12 mouse cellular contexts compared by ENCODE assay signal in the genomic region with DNA sequence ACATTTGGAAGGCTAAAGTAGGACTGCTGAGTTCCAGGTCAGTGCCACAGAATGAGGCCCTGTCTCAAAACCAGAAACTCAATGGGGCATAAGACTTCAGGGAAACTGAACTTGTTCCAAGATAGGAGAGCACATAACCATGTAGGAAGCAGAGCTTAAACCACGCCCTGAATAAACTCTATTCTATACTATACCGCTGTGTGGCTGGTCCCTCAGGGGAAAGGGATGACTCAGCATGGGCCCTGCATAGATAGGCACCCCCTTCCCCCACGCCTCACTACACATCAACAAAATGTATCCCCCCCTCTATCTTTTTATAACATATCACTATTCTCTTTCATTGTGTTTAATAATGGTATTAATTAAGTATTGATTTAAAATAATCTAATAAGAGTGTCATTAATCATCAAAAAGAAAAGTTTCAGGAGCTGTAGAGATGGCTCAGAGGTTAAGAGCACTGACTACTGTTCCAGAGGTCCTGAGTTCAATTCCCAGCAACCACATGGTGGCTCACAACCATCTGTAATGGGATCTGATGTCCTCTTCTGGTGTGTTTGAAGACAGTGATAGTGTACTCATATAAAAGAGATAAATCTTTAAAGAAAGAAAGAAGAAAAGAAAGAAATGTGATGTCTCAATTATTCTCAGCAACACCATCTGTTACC. TPM values are rescaled to one million over a fixed set of nuclear protein-coding genes. Genes with fewer than 3 reads are reported as not detected.
DNase-seq lines count a peak whose midpoint lies in the region; ATAC-seq and TF ChIP-seq lines count a peak whose summit lies in the region.
"Had no signal": no experiment of that assay in that cellular context is flagged by ENCODE, and none has a peak within 500 bp of the region (broad histone marks: within the 10 kb centered on the region; RNA-seq: fewer than 3 reads in every experiment).

No protein-coding gene starts in this region.

- no peaks in the 10 kb centered on the region for H3K27me3 ChIP-seq in heart, adult 2 months (ENCODE audit: control insufficient read depth, insufficient read depth, low read length)
- no peaks in the 10 kb centered on the region for H3K27me3 ChIP-seq in hindbrain, embryonic 10.5 days (ENCODE audit: insufficient read depth, poor library complexity, severe bottlenecking)
- H3K27me3 ChIP-seq: limb, embryonic 15.5 days had no signal

- WGBS in heart, adult 2 months, result 60% methylated on average over 3 of the region's 3 CpGs
- 89% methylated on average over 3 of the region's 3 CpGs for WGBS in hindbrain, embryonic 10.5 days

- H3K9ac ChIP-seq in heart, adult 2 months (ENCODE audit: low read depth, low read length), result no peak overlapping the region
- H3K9ac ChIP-seq: limb, embryonic 15.5 days had no signal

- intact Hi-C loops in heart, adult 2 months (cut with DNase I), result no loop called here

- H3K4me1 ChIP-seq in heart, adult 2 months (ENCODE audit: control insufficient read depth, insufficient read depth, low read length), result peaks cover 8% of the 10 kb centered on the region
- H3K4me1 ChIP-seq in hindbrain, embryonic 10.5 days (replicated peaks), result peaks cover 5% of the 10 kb centered on the region

- peak; percentile 73 for ATAC-seq in erythroid progenitor cell, adult 5-6 weeks (replicated peaks; ENCODE audit: low FRiP score, poor library complexity, severe bottlenecking)
- ATAC-seq in megakaryocyte-erythroid progenitor cell, adult 5-6 weeks (replicated peaks; ENCODE audit: low FRiP score, low TSS enrichment, poor library complexity, severe bottlenecking), result peak; percentile 72

- peaks cover 27% of the 10 kb centered on the region for H3K36me3 ChIP-seq in heart, adult 2 months (ENCODE audit: control insufficient read depth, insufficient read depth, low read length)
- H3K36me3 ChIP-seq in hindbrain, embryonic 10.5 days, result peaks cover 13% of the 10 kb centered on the region

- peak; percentile 70 for DNase-seq in heart, adult 11 months
- no peak for DNase-seq in heart, adult 2 months
- peak; percentile 71 for DNase-seq in MEL-GATA-1-ER (ENCODE audit: extremely low read depth, low read depth)
- DNase-seq in hindbrain, embryonic 10.5 days (ENCODE audit: low spot score), result no peak
- no peak for DNase-seq in right cerebral cortex, postnatal 36 days (ENCODE audit: low spot score in 2 of 2)
- DNase-seq in spleen, adult 12 weeks (ENCODE audit: low spot score), result no peak
- DNase-seq: B cell, adult 2 months; cerebellum, postnatal 14 days; layer of hippocampus, postnatal 36 days had no signal

- no peak overlapping the region for H3K27ac ChIP-seq in heart, adult 2 months
- H3K27ac ChIP-seq in hindbrain, embryonic 10.5 days, result no peak overlapping the region
- H3K27ac ChIP-seq: limb, embryonic 15.5 days had no signal

- TF ChIP-seq EP300 in heart, adult 2 months (IDR thresholded peaks at IDR 0.05; ENCODE audit: insufficient read depth, low read depth, low read length), result no peak

- TF ChIP-seq POLR2A in heart, adult 2 months (IDR thresholded peaks at IDR 0.05; ENCODE audit: insufficient read depth, low read depth, low read length), result no peak

- no peaks in the 10 kb centered on the region for H3K9me3 ChIP-seq in hindbrain, embryonic 10.5 days
- H3K9me3 ChIP-seq: limb, embryonic 15.5 days had no signal

- TF ChIP-seq CTCF in heart, adult 2 months (IDR thresholded peaks at IDR 0.05), result no peak

- no peak overlapping the region for H3K4me3 ChIP-seq in heart, adult 2 months
- H3K4me3 ChIP-seq in hindbrain, embryonic 10.5 days, result no peak overlapping the region
- H3K4me3 ChIP-seq: limb, embryonic 15.5 days had no signal

- H3K79me2 ChIP-seq in heart, adult 2 months (replicated peaks; ENCODE audit: control insufficient read depth, insufficient read depth, low read length), result peaks cover 3% of the 10 kb centered on the region; the same call in 1 of the 2 replicates

RNA-seq across cellular contexts. Expression of gene Arih1, which starts 30.9 kb away (rescaled TPM):
- 10 to 100 TPM; 79.2 to 88.7 TPM for total RNA-seq in heart, adult 2 months (2021)
- 15.8 and 36.9 TPM in 2 replicates for polyA plus RNA-seq in heart, adult 2 months (2012; rRNA removed)
- total RNA-seq in erythroid progenitor cell, adult 5-6 weeks (2015; ENCODE audit: low replicate concordance), result 59.1 and 63.7 TPM in 2 replicates
- 88.5 and 98.1 TPM in 2 replicates for total RNA-seq in erythroid progenitor cell, adult 5-6 weeks (2017; ENCODE audit: low replicate concordance)
- total RNA-seq in megakaryocyte-erythroid progenitor cell, adult 5-6 weeks (2014; fragmentation: Nextera tagmentation), result 36.1 and 58.2 TPM in 2 replicates
- total RNA-seq in megakaryocyte-erythroid progenitor cell, adult 5-6 weeks (2017), result 117 and 141 TPM in 2 replicates
- polyA plus RNA-seq in hindbrain, embryonic 10.5 days (2016; fragmentation: Nextera tagmentation; extraction: Ambion mirVana), result 15.1 and 16.8 TPM in 2 replicates

Comparison
In these comparisons a context has a peak if more than half of its experiments do, and no peak if none do; other contexts are left out.
1. DNase-seq: peak in heart, adult 11 months (single experiment) and MEL-GATA-1-ER (single experiment); none in heart, adult 2 months (0 of 2), hindbrain, embryonic 10.5 days (single experiment), right cerebral cortex, postnatal 36 days (0 of 2) and spleen, adult 12 weeks (single experiment).